Mouse (Mus musculus) bone marrow, adult 2 months (tissue): ENCODE measurements around the gene Cyp21a1.
A peak's percentile ranks its signal among the peaks of the same experiment; 100 is the strongest.

ENCODE experiments used
- CTCF ChIP-seq: fragments of 200-500 bp; IDR thresholded peaks from 2 replicates; pipeline ENCODE4 v1.5.1; 2011; ENCODE audit warnings: low read length, control low read depth; ENCODE audit not compliant: control insufficient read depth, insufficient read depth
- POLR2A ChIP-seq: fragments of 200-500 bp; IDR thresholded peaks from 2 replicates; pipeline ENCODE4 v1.6.1; 2011; ENCODE audit warnings: low read depth, mild to moderate bottlenecking, control low read depth, low read length, borderline replicate concordance; ENCODE audit not compliant: control insufficient read depth

GRCm38 (mm10) chr17:34837464-34838324 lies 33.3 kb upstream of the Cyp21a1 start:
- TF ChIP-seq CTCF, result no peak
- 0 out of 2 replicates have a peak, but pooled peaks have one; percentile 16 for TF ChIP-seq POLR2A
